Mouse (Mus musculus): ENCODE data around the gene Prrx2.

DNA sequence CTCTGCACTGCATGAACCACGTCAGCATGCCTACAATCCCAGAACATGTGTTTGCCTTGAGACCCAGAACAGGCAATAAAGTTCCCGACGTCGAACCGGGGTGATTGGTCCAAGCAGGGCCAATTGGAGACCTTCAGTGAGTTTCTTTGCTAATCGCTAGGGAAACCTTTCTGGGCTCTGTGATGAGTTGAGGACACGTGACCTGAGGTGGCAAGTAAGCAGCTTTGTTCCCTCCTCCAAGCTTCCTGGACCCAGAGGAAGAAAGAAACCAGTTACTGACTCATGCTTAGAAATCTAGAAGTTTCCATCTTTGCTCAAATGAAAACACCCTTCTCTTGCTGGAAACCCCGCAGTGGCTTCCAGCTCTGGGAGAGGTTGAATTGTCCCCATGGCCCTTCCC lies 78.2 kb downstream of the Prrx2 start:
- TF ChIP-seq GATA1 (IDR thresholded peaks at IDR 0.05; ENCODE audit: borderline replicate concordance, low read length) = no peak
- no peak for TF ChIP-seq FLI1 (IDR thresholded peaks at IDR 0.05; ENCODE audit: low read length)

All from megakaryocyte, embryonic 14.5 days (primary cell).